Mouse (Mus musculus) common myeloid progenitor, adult 5-6 weeks (primary cell): ENCODE measurements around the gene Six2. TPM values are rescaled to one million over a fixed set of nuclear protein-coding genes. Genes with fewer than 3 reads are reported as not detected.

Experiments
- ATAC-seq: replicated peaks from 2 replicates; pipeline ENCODE4 v1.8.0; 2016; ENCODE audit warnings: low read depth, mild to moderate bottlenecking, moderate TSS enrichment, inconsistent platforms; ENCODE audit not compliant: poor library complexity, severe bottlenecking
- total RNA-seq: library from RNA; stranded (forward); fragments of 200-1000, 187-1606 nt; gene quantifications from 2 replicates; pipeline ENCODE4 v1.2.3, GENCODE M21; 2017

Six2 gene
- not detected in 2 replicates for total RNA-seq

- ATAC-seq: 0 out of 2 replicates have a peak, but pooled peaks have one; percentile 4
These were observed at the start of gene Six2 for GRCm38 (mm10) chr17:85688236-85688910. Six2 (minus strand) TSS chr17:85688274.

- ATAC-seq: no peak
These were observed 49.2 kb upstream of the Six2 start for GRCm38 (mm10) chr17:85737090-85737780.

GRCm38 (mm10) chr17:85731329-85731728 lies 43.3 kb upstream of the Six2 start:
- peak; percentile 61 for ATAC-seq

- ATAC-seq: no peak
These were observed 42.3 kb upstream of the Six2 start for GRCm38 (mm10) chr17:85730231-85731015.

GRCm38 (mm10) chr17:85728071-85728718 lies 40.1 kb upstream of the Six2 start:
- peak; percentile 55; the same call in 1 of the 2 replicates for ATAC-seq

- no peak; the same call in 1 of the 2 replicates for ATAC-seq
These were observed 37.9 kb upstream of the Six2 start for GRCm38 (mm10) chr17:85725988-85726387.

- ATAC-seq: no peak
These were observed 35.1 kb upstream of the Six2 start for GRCm38 (mm10) chr17:85723166-85723565.

- ATAC-seq: no peak
These were observed 29.2 kb upstream of the Six2 start for GRCm38 (mm10) chr17:85717266-85717665.

GRCm38 (mm10) chr17:85715784-85716183 lies 27.7 kb upstream of the Six2 start:
- ATAC-seq: no peak

GRCm38 (mm10) chr17:85714370-85714769 lies 26.3 kb upstream of the Six2 start:
- no peak for ATAC-seq

GRCm38 (mm10) chr17:85712874-85713273 lies 24.8 kb upstream of the Six2 start:
- no peak for ATAC-seq

- no peak for ATAC-seq
These were observed 16.5 kb upstream of the Six2 start for GRCm38 (mm10) chr17:85704369-85705260.

- ATAC-seq: no peak
These were observed 12.0 kb upstream of the Six2 start for GRCm38 (mm10) chr17:85700028-85700427.

GRCm38 (mm10) chr17:85698643-85699042 lies 10.6 kb upstream of the Six2 start:
- ATAC-seq: 0 out of 2 replicates have a peak, but pooled peaks have one; percentile 22

GRCm38 (mm10) chr17:85697976-85698375 lies 9.9 kb upstream of the Six2 start:
- no peak for ATAC-seq

GRCm38 (mm10) chr17:85694499-85694898 lies 6.4 kb upstream of the Six2 start:
- no peak for ATAC-seq

GRCm38 (mm10) chr17:85693101-85693500 lies 5.0 kb upstream of the Six2 start:
- ATAC-seq: no peak

- no peak for ATAC-seq
These were observed 4.5 kb upstream of the Six2 start for GRCm38 (mm10) chr17:85692594-85692993.
